Mouse (Mus musculus): ENCODE data around the gene Tmed9. TPM values are rescaled to one million over a fixed set of nuclear protein-coding genes. Genes with fewer than 3 reads are reported as not detected.
A peak's percentile ranks its signal among the peaks of the same experiment; 100 is the strongest.

Tmed9 gene
- polyA plus RNA-seq, 1 experiment from 2014 or later = 113 TPM

- Histone ChIP-seq H3K4me2 (replicated peaks) (no peak overlapping the region), H3K27me3 (no peaks in the 10 kb centered on the region), H3K9me3 (no peaks in the 10 kb centered on the region), H3K4me3 (no peak overlapping the region), H3K27ac (replicated peaks) (no peak overlapping the region), H3K9ac (replicated peaks) (no peak overlapping the region), H3K4me1 (peaks cover 34% of the 10 kb centered on the region), H3K36me3 (peaks cover 30% of the 10 kb centered on the region)
- WGBS = 94% methylated on average over 12 of the region's 12 CpGs
- ATAC-seq (replicated peaks) = no peak
Observed at GRCm38 (mm10) chr13:55596802-55597201, 23.3 kb downstream of the Tmed9 start.

DNA sequence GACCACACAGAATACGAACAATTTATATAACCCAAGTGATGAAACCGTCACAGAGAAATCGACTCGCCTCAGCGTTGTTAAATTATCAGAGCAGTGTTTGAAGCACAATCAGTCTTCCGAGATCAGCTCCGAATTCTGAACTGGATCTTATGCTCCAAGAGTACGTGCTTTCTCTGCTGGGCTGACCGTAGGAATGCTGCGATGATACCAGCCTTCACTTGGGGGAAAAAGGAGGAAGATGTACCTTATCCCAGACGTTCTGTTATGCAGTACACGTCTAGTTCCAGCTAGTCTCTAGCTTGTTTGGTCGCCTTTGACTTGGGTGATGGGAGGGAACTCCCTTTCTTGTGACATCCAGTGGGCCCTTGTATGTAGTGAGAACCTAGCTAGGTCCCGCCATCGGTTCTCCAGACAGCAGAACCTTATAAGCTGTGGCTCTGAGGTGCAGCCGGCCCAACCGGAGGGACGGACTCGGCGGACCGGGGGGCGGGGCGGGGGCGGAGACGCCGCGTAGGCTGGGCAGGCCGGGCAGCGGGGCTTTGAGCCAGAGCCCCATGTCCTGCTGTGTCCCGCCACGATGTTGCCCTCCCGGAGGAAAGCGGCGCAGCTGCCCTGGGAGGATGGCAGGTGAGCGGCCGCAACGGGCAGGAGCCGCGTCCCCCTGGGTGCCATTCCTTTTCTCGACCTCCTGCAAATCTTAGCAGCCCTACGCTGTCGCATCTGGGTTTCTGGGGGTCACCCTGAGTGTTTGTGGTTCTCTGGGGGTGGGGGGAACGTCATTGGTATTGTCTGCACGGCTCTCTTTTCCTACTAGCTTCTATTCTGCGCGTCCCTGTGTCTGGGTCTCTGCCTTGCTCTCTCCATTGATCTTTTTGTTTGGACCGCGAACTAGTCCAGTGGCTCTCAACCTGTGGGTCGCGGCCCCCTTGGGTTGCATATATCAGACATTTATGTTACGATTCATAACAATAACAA lies 26.3 kb downstream of the Tmed9 start, which contains the start of gene B4galt7:
Gene B4galt7, plus strand, starts transcription at position 331 of the 975 bp plus-strand sequence.
- H3K9ac ChIP-seq (replicated peaks) = peak within 1 kb of the TSS; percentile 95
- ATAC-seq (replicated peaks) = peak; percentile 92
- WGBS = 9% methylated on average over 51 of the region's 51 CpGs

GRCm38 (mm10) chr13:55600657-55601056 lies 27.1 kb downstream of the Tmed9 start:
- peak overlapping the region; percentile 95 for H3K9ac ChIP-seq (replicated peaks)
- peak overlapping the region; percentile 59 for H3K4me2 ChIP-seq (replicated peaks)
- no peaks in the 10 kb centered on the region for H3K9me3 ChIP-seq
- H3K36me3 ChIP-seq = peaks cover 24% of the 10 kb centered on the region
- no peak for ATAC-seq (replicated peaks)
- WGBS = 25% methylated on average over 9 of the region's 9 CpGs
- peaks cover 26% of the 10 kb centered on the region for H3K4me1 ChIP-seq
- peak overlapping the region; percentile 72; the same call in 1 of the 2 replicates for H3K27ac ChIP-seq (replicated peaks)
- no peaks in the 10 kb centered on the region for H3K27me3 ChIP-seq
- peak overlapping the region; percentile 70 for H3K4me3 ChIP-seq

More for the DNA sequence above, 26.3 kb downstream of the Tmed9 start, which contains the start of gene B4galt7:
- Histone ChIP-seq H3K4me1 (peaks cover 26% of the 10 kb centered on the region), H3K9me3 (no peaks in the 10 kb centered on the region), H3K4me3 (peak within 1 kb of the TSS; percentile 70), H3K27ac (replicated peaks) (peak within 1 kb of the TSS; percentile 72), H3K36me3 (peaks cover 27% of the 10 kb centered on the region), H3K27me3 (no peaks in the 10 kb centered on the region), H3K4me2 (replicated peaks) (peak within 1 kb of the TSS; percentile 59)

- ATAC-seq (replicated peaks) = no peak
Observed at GRCm38 (mm10) chr13:55601611-55602010, 28.1 kb downstream of the Tmed9 start.

GRCm38 (mm10) chr13:55604606-55605005 lies 31.1 kb downstream of the Tmed9 start:
- peaks cover 18% of the 10 kb centered on the region; the same call in 1 of the 2 replicates for H3K36me3 ChIP-seq
- ATAC-seq (replicated peaks) = no peak
- H3K9ac ChIP-seq (replicated peaks) = no peak overlapping the region
- no peaks in the 10 kb centered on the region for H3K27me3 ChIP-seq
- no peak overlapping the region for H3K4me3 ChIP-seq
- no peaks in the 10 kb centered on the region for H3K9me3 ChIP-seq
- no peak overlapping the region for H3K27ac ChIP-seq (replicated peaks)
- peaks cover 22% of the 10 kb centered on the region for H3K4me1 ChIP-seq
- WGBS = 89% methylated on average over 3 of the region's 3 CpGs
- no peak overlapping the region for H3K4me2 ChIP-seq (replicated peaks)

More at GRCm38 (mm10) chr13:55601611-55602010, 28.1 kb downstream of the Tmed9 start:
- Histone ChIP-seq H3K4me2 (replicated peaks) (0 out of 2 replicates have a peak overlapping the region, but pooled peaks have one; percentile 59), H3K9ac (replicated peaks) (no peak overlapping the region), H3K4me1 (peaks cover 26% of the 10 kb centered on the region), H3K27me3 (no peaks in the 10 kb centered on the region), H3K27ac (replicated peaks) (no peak overlapping the region), H3K9me3 (no peaks in the 10 kb centered on the region), H3K4me3 (peak overlapping the region; percentile 70; the same call in 1 of the 2 replicates), H3K36me3 (peaks cover 17% of the 10 kb centered on the region)
- 8% methylated on average over 3 of the region's 3 CpGs for WGBS

GRCm38 (mm10) chr13:55606899-55607623 lies 33.5 kb downstream of the Tmed9 start:
- Histone ChIP-seq H3K4me1 (peaks cover 4% of the 10 kb centered on the region), H3K9ac (replicated peaks) (no peak overlapping the region), H3K4me3 (no peak overlapping the region), H3K27ac (replicated peaks) (no peak overlapping the region), H3K27me3 (no peaks in the 10 kb centered on the region), H3K36me3 (peaks cover 30% of the 10 kb centered on the region; the same call in 1 of the 2 replicates), H3K4me2 (replicated peaks) (no peak overlapping the region), H3K9me3 (no peaks in the 10 kb centered on the region)
- 82% methylated on average over 10 of the region's 10 CpGs for WGBS
- ATAC-seq (replicated peaks) = no peak

DNA sequence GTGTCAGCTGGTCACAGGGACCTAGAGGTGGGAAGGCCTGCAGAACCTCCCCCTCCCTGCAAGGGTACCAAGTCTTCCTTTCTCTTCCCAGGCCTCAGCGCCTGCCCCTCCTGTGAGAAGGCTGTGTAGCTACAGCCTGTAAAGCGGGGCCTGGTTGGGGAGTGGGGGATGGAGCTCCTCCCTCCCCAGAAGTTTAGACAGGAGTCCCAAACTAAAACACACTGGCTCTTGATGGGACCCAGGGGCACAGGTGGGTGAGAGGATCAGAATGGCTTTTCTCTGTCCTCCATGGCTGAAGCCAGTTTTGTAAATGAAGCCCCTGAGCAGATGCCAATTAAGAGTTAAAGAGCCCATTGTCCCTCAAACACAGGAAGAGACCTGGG lies 34.1 kb downstream of the Tmed9 start:
- H3K27ac ChIP-seq (replicated peaks) = no peak overlapping the region
- H3K4me1 ChIP-seq = no peaks in the 10 kb centered on the region
- 81% methylated on average over 2 of the region's 2 CpGs for WGBS
- ATAC-seq (replicated peaks) = no peak
- H3K9ac ChIP-seq (replicated peaks) = no peak overlapping the region
- no peaks in the 10 kb centered on the region for H3K27me3 ChIP-seq
- no peak overlapping the region for H3K4me3 ChIP-seq
- H3K9me3 ChIP-seq = no peaks in the 10 kb centered on the region
- no peak overlapping the region for H3K4me2 ChIP-seq (replicated peaks)
- H3K36me3 ChIP-seq = peaks cover 31% of the 10 kb centered on the region; the same call in 1 of the 2 replicates

DNA sequence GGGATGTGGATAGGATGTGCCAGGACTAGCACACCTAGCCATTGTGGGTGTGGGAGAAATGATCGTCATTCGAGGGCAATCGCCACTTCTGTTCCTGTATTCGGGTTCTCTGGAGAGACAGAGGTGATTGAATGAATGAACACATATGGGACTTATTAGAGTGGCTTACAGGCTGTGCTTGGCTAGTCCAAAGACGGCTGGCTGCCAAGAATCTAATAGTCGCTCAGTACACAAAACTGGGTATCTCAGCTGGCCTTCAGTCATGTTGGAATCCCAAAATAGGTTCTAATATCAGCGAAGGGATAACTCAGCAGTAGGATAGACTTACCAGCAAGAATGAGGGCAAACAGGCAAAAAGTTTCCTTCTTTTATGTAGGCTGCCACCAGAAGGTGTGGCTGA lies 38.5 kb downstream of the Tmed9 start:
- H3K9me3 ChIP-seq = no peaks in the 10 kb centered on the region
- H3K4me1 ChIP-seq = no peaks in the 10 kb centered on the region
- peaks cover 28% of the 10 kb centered on the region; the same call in 1 of the 2 replicates for H3K36me3 ChIP-seq
- no peak overlapping the region for H3K4me3 ChIP-seq
- no peak overlapping the region for H3K27ac ChIP-seq (replicated peaks)
- 87% methylated on average over 7 of the region's 7 CpGs for WGBS
- no peak overlapping the region for H3K9ac ChIP-seq (replicated peaks)
- ATAC-seq (replicated peaks) = no peak
- H3K4me2 ChIP-seq (replicated peaks) = no peak overlapping the region
- no peaks in the 10 kb centered on the region for H3K27me3 ChIP-seq

GRCm38 (mm10) chr13:55613471-55613870 lies 39.9 kb downstream of the Tmed9 start:
- no peak for ATAC-seq (replicated peaks)
- no peak overlapping the region for H3K4me3 ChIP-seq
- no peak overlapping the region for H3K9ac ChIP-seq (replicated peaks)
- WGBS = 49% methylated on average over 5 of the region's 5 CpGs
- no peaks in the 10 kb centered on the region for H3K9me3 ChIP-seq
- no peaks in the 10 kb centered on the region for H3K27me3 ChIP-seq
- H3K36me3 ChIP-seq = peaks cover 20% of the 10 kb centered on the region; the same call in 1 of the 2 replicates
- no peak overlapping the region for H3K27ac ChIP-seq (replicated peaks)
- H3K4me1 ChIP-seq = no peaks in the 10 kb centered on the region
- no peak overlapping the region for H3K4me2 ChIP-seq (replicated peaks)

DNA sequence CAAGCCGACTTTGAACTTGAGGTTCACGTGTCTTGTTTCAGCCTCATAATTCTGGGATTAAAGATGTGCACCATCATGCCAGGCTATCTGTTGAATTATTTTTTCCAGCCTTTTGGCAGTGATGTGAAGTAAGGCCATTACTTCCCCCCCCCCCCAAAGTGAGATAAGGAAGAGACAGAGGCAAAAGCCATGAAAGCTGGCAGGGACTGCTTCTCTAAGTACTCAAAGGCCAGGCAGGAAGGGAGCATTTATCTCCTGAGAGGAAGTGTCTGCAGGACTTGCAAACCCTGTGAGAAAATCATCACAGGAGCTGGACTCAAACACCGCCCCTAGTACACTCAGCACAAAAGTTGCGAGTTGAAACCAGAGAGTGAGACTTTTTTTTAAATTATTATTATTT lies 45.8 kb downstream of the Tmed9 start:
- no peak overlapping the region for H3K27ac ChIP-seq (replicated peaks)
- no peaks in the 10 kb centered on the region for H3K27me3 ChIP-seq
- no peaks in the 10 kb centered on the region for H3K9me3 ChIP-seq
- no peak for ATAC-seq (replicated peaks)
- WGBS = 92% methylated on average over 4 of the region's 4 CpGs
- H3K36me3 ChIP-seq = no peaks in the 10 kb centered on the region
- no peak overlapping the region for H3K4me3 ChIP-seq
- H3K9ac ChIP-seq (replicated peaks) = no peak overlapping the region
- H3K4me1 ChIP-seq = peaks cover 17% of the 10 kb centered on the region
- H3K4me2 ChIP-seq (replicated peaks) = no peak overlapping the region

- H3K4me3 ChIP-seq = no peak overlapping the region
- peaks cover 25% of the 10 kb centered on the region for H3K4me1 ChIP-seq
- peaks cover 5% of the 10 kb centered on the region; the same call in 1 of the 2 replicates for H3K36me3 ChIP-seq
- H3K27ac ChIP-seq (replicated peaks) = no peak overlapping the region
- no peak for ATAC-seq (replicated peaks)
- no peaks in the 10 kb centered on the region for H3K27me3 ChIP-seq
- no peak overlapping the region for H3K4me2 ChIP-seq (replicated peaks)
- 73% methylated on average over 2 of the region's 2 CpGs for WGBS
- H3K9me3 ChIP-seq = no peaks in the 10 kb centered on the region
- H3K9ac ChIP-seq (replicated peaks) = no peak overlapping the region
Observed at GRCm38 (mm10) chr13:55620275-55620674, 46.7 kb downstream of the Tmed9 start.

Data from forebrain, embryonic 15.5 days (tissue).